Mouse (Mus musculus) kidney, postnatal 14 days (tissue): ENCODE data around the gene Spcs2.

Experiments
- DNase-seq: peaks from one replicate; pipeline ENCODE4 v3.0.0; 2022; ENCODE audit warnings: mixed read lengths

Gene Spcs2

GRCm38 (mm10) chr7:99858813-99859585 lies 4.3 kb downstream of the Spcs2 start, which contains the start of gene Xrra1:
Xrra1 (plus strand) TSS chr7:99859116.
- DNase-seq = peak; percentile 98

DNA sequence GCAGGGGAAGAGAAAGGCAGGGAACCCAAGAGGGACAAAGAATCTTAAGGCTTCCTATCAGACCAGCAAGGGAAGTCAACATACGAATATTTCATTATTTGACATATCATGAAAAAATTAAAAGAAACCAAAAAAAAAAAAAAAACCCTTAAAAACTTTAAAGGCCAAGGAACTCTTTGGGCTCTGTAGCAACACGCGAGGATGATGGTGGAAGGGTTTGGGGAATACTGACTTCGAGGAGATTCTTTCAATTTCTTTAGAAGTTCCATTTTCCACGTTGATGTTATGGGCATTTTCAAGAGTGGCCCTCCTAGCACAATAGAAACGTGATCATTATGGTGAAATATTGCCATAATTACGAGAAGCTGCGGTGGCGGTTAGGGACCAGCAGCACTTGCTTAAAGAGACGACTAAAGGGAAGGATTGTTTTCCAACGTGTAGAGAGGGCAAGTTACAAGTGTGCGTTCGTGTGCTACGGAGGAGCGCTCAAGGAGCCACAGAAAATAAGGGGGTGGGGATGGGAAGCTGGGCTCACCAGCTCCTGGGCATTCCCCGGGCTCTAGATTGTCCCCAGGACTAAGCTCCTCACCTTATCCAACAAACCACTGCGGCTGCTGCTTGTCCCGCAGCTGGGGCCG lies 5.0 kb downstream of the Spcs2 start:
- no peak for DNase-seq

DNA sequence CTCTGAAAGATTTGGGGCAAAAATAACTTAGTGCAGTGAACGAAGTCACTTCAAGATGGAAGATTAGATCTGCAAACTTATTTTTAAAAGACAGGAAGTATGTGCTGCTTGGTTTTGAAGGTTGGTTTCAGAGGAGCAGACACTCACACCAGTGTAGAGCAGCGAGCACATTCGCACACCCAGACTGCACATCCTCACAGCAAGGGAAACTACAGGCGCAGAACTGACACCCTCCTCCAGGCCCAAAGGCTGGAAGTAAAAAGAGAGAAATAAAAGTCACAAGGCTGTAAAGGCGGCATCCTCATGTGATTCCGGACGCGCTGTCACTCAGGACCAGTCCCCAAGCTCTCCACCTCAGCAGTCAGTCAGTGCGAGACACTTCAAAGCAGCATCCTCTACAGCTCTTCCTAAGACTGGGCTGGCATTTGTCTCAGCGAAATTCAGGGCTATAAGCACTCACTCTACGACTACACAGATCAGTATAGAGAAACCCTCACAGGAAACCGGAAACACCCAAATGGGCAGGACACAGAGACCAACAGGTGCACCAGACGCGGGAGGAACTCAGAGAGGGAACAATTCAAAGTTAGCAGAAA lies 6.9 kb downstream of the Spcs2 start:
- DNase-seq = no peak

GRCm38 (mm10) chr7:99854311-99854710 lies 9.0 kb downstream of the Spcs2 start:
- no peak for DNase-seq

DNA sequence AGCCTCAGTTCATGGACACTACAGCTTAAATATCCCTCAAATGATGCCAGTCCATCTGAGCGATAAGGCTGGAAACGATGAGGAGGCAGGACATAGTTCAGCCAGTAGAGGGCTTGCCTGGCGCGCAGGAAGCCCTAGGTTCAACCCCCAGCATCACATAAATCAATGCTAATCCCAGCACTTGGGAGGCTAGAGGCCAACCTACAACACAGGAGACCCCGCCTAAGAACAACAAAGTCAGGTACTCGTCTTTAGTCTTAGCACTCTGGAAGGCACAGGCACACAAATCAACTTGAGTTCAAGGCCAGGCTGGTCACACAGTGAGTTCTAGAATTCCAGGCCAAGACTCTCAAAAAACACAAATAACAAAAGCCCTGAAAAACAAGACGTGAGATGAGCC lies 9.9 kb downstream of the Spcs2 start:
- no peak for DNase-seq

GRCm38 (mm10) chr7:99851618-99852017 lies 11.6 kb downstream of the Spcs2 start:
- DNase-seq = no peak

DNA sequence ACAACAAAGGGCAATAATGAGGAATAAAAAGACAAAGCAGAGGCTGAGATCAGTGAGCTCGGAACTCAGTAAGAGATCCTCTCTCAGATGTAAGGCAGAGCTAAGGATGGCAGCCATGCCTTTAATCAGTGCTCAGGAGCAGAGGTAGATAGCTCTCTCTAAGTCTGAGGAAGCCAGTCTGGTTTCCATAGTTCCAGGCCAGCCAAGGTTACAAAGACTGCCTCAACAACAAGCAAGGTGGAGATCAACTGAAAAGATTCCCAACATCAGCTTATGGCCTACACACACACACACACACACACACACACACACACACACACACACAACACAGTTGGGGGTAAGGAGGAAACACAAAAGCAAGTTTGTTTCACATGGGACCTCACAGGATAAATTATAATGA lies 12.1 kb downstream of the Spcs2 start:
- DNase-seq = no peak

GRCm38 (mm10) chr7:99850534-99850933 lies 12.7 kb downstream of the Spcs2 start:
- DNase-seq = no peak

DNA sequence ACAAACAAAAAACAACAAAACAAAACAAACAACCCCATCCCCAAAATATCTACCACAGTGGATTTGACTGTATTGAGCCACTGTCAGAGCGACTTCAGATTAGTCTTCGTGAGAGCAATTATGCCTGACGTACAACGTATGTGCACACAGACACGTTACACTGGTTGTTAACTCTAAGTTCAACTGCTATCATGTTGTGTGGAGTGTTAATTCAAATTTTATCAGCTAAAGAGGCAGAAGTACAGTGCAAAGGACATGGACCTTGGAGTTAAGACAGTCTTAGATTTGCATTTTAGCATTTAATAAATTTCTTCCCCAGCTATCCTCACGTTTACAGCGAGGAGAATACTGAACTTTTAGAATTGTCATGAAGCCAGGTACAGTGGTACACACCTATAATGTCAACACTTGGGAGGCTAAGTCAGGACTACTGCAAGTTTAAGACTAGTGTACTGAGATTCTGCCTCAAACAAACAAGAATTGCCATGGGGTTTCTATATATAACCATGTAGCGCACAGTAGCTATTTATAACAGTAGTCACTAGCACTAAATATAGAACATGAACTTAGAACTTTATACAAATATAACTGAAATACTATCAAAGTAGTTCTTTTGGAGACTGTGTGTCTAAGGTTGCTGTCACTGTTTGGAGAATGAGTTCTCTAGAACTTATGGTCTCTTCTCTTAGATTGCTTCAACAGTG lies 17.6 kb downstream of the Spcs2 start:
- DNase-seq = no peak

- no peak for DNase-seq
Measured at GRCm38 (mm10) chr7:99838241-99838640, 25.0 kb downstream of the Spcs2 start.

- no peak for DNase-seq
Measured at GRCm38 (mm10) chr7:99837358-99838071, 25.7 kb downstream of the Spcs2 start.

DNA sequence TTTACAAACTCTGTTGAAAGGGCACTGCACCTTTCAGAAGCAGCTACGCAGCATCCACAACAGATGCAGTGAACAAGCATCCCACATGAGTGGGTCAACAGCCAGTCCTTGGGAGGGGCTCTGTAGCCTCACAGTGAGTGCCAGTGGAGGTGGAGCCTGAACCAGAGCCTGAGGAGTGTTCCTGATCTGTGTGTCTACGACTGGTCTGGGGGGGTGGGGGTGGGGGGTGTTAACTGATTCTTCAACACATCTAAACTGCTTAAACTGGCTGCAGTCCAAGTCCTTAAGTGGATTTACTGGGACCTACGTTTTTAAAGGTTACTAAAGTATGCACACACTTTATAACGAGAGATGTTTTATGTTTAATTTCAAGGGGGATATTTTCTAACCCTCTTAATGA lies 26.5 kb downstream of the Spcs2 start:
- no peak for DNase-seq

DNA sequence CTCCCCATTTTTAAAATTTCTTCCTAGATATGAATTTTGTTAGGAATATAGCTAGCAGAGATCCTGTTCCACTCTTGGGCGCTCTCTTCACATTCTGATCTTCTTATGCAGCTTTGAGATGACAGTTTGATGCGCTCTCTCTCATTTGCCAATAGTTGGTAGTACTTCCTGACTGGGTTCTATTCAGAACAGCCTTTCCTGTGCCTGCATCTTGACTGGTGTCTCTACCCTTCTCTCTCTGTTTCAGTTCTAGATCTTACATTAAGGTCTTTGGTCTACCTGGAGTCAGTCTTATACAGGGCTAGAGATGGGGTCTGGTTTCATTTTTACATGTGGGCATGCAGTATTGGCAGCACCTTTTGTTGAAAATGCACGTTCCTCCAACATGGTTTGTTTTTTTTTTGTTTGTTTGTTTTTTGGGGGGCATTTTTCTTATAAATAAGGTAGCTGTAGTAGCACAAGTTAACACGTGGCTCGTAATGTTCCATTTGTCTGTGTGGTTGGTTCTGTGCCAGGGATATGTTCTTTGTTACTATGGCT lies 28.9 kb downstream of the Spcs2 start:
- no peak for DNase-seq

- DNase-seq = no peak
Measured at GRCm38 (mm10) chr7:99833846-99834222, 29.4 kb downstream of the Spcs2 start.

DNA sequence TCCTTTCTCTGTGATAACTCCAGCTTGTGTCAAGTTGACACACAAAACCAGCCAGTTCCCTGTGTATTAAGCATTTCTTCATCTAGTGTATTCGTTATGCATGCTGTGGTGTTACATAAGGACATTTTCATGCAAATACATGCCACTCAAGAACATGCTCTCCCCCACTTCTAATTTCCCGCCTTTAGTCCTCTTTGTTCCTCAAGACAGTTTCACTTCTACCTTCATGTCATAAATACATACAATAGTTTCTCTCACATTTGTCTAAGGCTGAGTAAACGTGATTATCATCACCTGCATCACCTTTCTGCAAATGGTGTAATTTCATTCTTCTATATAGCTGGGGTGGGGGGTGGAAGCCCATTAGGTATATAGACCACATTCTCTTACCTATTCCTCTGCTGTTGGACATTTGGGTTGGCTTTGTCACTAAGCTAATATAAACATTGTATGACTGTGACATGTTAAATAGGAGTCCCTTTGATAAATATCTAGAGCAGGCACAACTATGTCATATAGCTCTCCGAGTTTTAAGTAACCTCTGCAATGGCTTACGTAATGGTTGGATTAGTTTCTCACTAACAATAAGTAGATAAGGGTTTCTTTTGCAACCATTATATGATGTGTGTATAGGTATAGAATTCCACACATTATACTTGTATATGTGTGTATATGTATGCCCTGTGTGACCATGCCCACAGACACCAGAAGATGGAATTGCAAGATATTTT lies 30.0 kb downstream of the Spcs2 start:
- no peak for DNase-seq

DNA sequence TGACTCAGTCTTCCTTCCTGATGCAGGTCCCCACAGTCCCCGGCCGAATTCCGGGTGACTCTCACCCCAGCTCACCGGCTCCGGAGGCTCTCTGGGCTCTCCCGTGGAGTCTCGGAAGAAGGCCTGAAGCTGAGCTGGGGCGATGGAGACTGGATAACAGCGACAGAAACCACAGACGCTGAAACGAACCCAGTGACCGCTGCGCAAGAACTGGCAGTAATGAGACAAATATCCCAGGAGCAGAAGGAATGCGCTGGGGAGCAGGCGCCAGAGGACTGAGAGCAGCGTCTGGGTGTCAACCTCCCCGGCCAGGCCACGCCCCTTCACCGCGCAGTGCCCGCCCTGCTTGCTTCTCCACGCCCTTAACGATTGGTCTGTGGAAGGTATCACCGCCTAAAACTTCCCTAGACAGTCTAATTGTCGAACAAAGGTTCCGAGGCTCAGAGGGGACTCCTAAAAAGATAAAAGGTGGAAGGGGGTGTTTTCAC lies 35.1 kb downstream of the Spcs2 start, which contains the start of gene Neu3:
Gene Neu3, minus strand, starts transcription at position 335 of the 488 bp plus-strand sequence.
- peak; percentile 96 for DNase-seq

DNA sequence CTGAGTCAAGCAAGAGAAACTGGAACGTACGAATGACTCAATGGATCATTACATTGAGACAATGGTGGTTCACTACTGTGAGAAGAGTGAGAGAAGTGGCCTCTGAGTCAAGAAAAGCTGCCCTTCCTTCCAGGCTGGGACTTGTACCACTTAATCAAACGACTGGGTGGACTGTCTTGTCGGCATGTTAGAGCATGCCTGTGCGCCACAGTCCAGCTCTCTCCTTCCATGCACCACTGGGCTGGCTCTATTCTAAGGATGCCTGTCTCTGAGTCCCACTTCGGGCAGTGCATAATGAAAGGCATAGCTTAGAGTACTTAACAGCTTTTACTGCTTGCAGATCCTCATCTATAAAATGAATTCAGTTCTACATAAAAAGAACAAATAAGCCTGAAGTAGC lies 37.2 kb downstream of the Spcs2 start:
- DNase-seq = no peak

DNA sequence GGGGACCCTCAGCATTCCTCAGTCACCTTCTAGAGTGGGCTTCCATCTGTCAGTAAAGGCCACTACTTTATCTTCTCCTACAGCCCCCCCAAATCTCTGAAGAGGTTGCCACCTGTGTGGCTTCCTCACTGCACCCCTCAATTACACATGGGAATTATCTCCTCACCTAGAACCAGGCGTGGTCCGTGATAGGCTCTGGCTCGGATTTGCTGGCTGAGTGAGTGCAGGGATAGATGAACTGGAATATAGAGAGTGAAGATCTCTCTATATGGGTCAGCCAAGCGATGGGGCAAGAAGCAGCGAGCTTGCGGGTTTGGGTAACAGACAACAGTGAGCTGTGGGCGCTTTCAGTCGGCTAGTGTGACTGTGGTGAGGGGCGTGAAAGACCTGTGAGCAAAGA lies 37.8 kb downstream of the Spcs2 start:
- no peak for DNase-seq

DNA sequence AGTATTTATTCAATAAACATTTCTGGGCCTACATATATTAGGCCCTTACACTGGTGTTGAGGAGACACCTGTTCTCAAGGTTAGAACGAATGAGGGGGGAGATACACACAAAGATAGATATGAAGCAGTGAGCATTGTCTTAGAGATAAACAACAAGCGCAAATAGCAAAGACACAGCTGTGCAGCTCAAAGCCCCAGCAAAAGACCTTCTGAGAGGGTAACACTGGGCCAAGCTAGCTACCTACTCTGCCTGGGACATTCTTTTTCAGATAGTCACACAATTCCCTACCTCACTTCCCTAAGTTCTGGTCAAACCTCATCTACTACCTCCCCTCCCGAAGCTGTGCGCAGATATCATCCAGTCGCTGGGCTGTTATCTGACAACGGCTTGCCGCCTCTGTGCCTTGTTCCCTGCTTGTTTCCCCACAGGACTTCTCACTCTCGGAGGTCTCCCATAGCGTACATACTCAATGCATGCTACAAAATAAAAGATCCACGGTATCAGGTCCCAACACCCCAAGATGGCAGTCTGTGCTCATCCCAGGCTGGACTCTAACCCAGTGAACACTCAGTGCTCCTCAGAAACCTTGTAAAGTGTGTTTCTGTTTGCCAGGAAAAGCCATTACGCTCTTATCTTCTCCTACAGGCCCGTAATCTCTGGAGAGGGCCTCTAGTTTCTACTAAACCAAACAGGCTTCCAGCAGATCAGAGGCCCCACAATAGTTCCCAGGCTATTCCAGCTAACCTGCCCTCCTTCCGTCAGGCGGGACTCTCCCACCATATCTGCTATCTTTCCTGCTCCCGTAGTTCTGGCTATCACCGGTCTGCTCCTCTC lies 38.4 kb downstream of the Spcs2 start:
- no peak for DNase-seq

DNA sequence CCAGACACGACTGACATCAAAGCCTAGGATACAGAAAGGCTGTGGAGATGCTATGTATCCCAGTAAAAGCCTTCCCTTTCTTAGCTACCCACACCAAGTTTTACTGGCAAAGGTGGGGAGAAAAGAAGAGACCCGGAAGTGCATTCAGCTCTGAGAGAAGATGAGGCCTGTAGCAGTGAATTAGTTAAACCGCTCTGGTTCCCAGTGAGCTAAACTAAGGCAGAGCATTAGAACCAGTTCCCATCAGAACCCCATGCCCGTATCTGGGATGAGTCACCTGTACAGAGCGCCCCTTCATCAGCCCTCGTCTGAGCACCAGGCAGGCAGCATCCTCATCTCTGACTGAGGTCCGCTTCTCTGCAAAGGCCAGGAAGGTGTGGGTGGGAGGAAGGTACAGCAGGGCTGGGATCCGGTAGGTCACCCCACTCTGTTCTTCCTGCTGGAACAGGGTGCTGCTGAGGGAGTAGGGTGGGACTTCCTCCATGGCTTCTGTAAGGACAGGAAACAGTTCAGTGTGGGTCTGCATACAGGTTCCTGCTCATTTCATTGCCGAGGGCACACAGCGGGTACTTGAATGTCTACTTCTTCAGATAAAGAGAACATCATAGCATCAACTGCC lies 40.1 kb downstream of the Spcs2 start:
- DNase-seq = no peak
